Mouse (Mus musculus) lung, embryonic 16.5 days (tissue): ENCODE measurements around the gene 1600014C10Rik. TPM values are rescaled to one million over a fixed set of nuclear protein-coding genes. Genes with fewer than 3 reads are reported as not detected.

Experiments
- ATAC-seq: fragments of 200-750 bp; cut with Nextera tagmentation; 2 replicates; pipeline ENCODE4 v1.8.0; 2017; ENCODE audit warnings: low read depth, mild to moderate bottlenecking, moderate library complexity
- H3K27ac ChIP-seq: fragments of 300-500 bp; sonication (generic); 2 replicates; pipeline ENCODE4 v1.5.1; 2014; ENCODE audit warnings: mild to moderate bottlenecking, control low read depth, low read length
- H3K27me3 ChIP-seq: fragments of 300-500 bp; sonication (generic); 2 replicates; pipeline ENCODE4 v1.6.1; 2014; ENCODE audit warnings: low read depth, low read length, mixed read lengths; ENCODE audit not compliant: control insufficient read depth, insufficient read depth
- H3K36me3 ChIP-seq: fragments of 300-500 bp; sonication (generic); 2 replicates; pipeline ENCODE4 v1.6.1; 2014; ENCODE audit warnings: low read length; ENCODE audit not compliant: control insufficient read depth, insufficient read depth
- H3K4me1 ChIP-seq: fragments of 300-500 bp; sonication (generic); replicated peaks from 2 replicates; pipeline ENCODE4 v1.6.1; 2014; ENCODE audit warnings: low read length, mixed read lengths; ENCODE audit not compliant: control insufficient read depth, insufficient read depth
- H3K4me2 ChIP-seq: fragments of 300-500 bp; sonication (generic); 2 replicates; pipeline ENCODE4 v1.6.1; 2014; ENCODE audit warnings: low read depth, low read length, control low read depth
- H3K4me3 ChIP-seq: fragments of 300-500 bp; sonication (generic); 2 replicates; pipeline ENCODE4 v1.5.1; 2014; ENCODE audit warnings: mild to moderate bottlenecking, low read length, control low read depth
- H3K9ac ChIP-seq: fragments of 300-500 bp; sonication (generic); 2 replicates; pipeline ENCODE4 v1.6.1; 2014; ENCODE audit warnings: low read length, control low read depth
- H3K9me3 ChIP-seq: fragments of 300-500 bp; sonication (generic); 2 replicates; pipeline ENCODE4 v1.6.1; 2016; ENCODE audit warnings: low read length; ENCODE audit not compliant: control insufficient read depth
- WGBS: fragments of 180-500 bp; shearing (Covaris S2); extraction: QIAGEN DNeasy Blood & Tissue Kit; methylation state at CpG from one replicate; pipeline ENCODE4 v1.1.7; 2014; 5-methylcytosine and 5-hydroxymethylcytosine counted together
- polyA plus RNA-seq: library from polyadenylated mRNA; unstranded; fragments of >200 nt; fragmentation: Nextera tagmentation; extraction: Ambion mirVana; gene quantifications from 2 replicates; pipeline ENCODE4 v1.2.1, GENCODE M21; 2015

The 1600014C10Rik gene
- polyA plus RNA-seq, 1 experiment from 2014 or later: 18.7 TPM

- Histone ChIP-seq H3K9me3 (no peaks in the 10 kb centered on the region), H3K4me2 (no peak overlapping the region), H3K4me1 (no peaks in the 10 kb centered on the region), H3K4me3 (no peak overlapping the region), H3K9ac (no peak overlapping the region), H3K36me3 (no peaks in the 10 kb centered on the region), H3K27me3 (no peaks in the 10 kb centered on the region), H3K27ac (no peak overlapping the region)
- 56% methylated on average over 9 of the region's 9 CpGs for WGBS
- no peak for ATAC-seq
Observed at GRCm38 (mm10) chr7:38158764-38159458, 24.1 kb upstream of the 1600014C10Rik start.

GRCm38 (mm10) chr7:38161438-38161837, 21.6 kb upstream of the 1600014C10Rik start:
- no peak overlapping the region for H3K27ac ChIP-seq
- WGBS: 90% methylated on average over 2 of the region's 2 CpGs
- no peak for ATAC-seq
- no peak overlapping the region for H3K9ac ChIP-seq
- no peak overlapping the region for H3K4me3 ChIP-seq
- no peak overlapping the region for H3K4me2 ChIP-seq
- H3K36me3 ChIP-seq: no peaks in the 10 kb centered on the region
- no peaks in the 10 kb centered on the region for H3K27me3 ChIP-seq
- no peaks in the 10 kb centered on the region for H3K9me3 ChIP-seq
- no peaks in the 10 kb centered on the region for H3K4me1 ChIP-seq

GRCm38 (mm10) chr7:38163433-38164050, 19.5 kb upstream of the 1600014C10Rik start:
- no peak overlapping the region for H3K4me2 ChIP-seq
- no peak overlapping the region for H3K4me3 ChIP-seq
- 33% methylated on average over 9 of the region's 9 CpGs for WGBS
- no peaks in the 10 kb centered on the region for H3K27me3 ChIP-seq
- no peak overlapping the region for H3K27ac ChIP-seq
- H3K36me3 ChIP-seq: no peaks in the 10 kb centered on the region
- ATAC-seq: 0 out of 2 replicates have a peak, but pooled peaks have one; percentile 24
- no peak overlapping the region for H3K9ac ChIP-seq
- peaks cover 7% of the 10 kb centered on the region; the same call in 1 of the 2 replicates for H3K4me1 ChIP-seq
- H3K9me3 ChIP-seq: no peaks in the 10 kb centered on the region

- WGBS: 17% methylated on average over 21 of the region's 21 CpGs
- peak overlapping the region; percentile 33 for H3K4me3 ChIP-seq
Observed at GRCm38 (mm10) chr7:38166930-38167645, 15.9 kb upstream of the 1600014C10Rik start.

GRCm38 (mm10) chr7:38167724-38168141, 15.3 kb upstream of the 1600014C10Rik start:
- H3K36me3 ChIP-seq: no peaks in the 10 kb centered on the region
- H3K4me2 ChIP-seq: peak overlapping the region; percentile 52
- WGBS: 15% methylated on average over 11 of the region's 11 CpGs
- ATAC-seq: 0 out of 2 replicates have a peak, but pooled peaks have one; percentile 56
- H3K4me3 ChIP-seq: peak overlapping the region; percentile 33
- no peak overlapping the region; the same call in 1 of the 2 replicates for H3K9ac ChIP-seq
- H3K4me1 ChIP-seq: peaks cover 7% of the 10 kb centered on the region; the same call in 1 of the 2 replicates
- H3K27ac ChIP-seq: no peak overlapping the region
- H3K27me3 ChIP-seq: no peaks in the 10 kb centered on the region
- no peaks in the 10 kb centered on the region for H3K9me3 ChIP-seq

More at GRCm38 (mm10) chr7:38166930-38167645, 15.9 kb upstream of the 1600014C10Rik start:
- Histone ChIP-seq H3K4me1 (peaks cover 7% of the 10 kb centered on the region; the same call in 1 of the 2 replicates), H3K36me3 (no peaks in the 10 kb centered on the region), H3K27ac (no peak overlapping the region), H3K4me2 (peak overlapping the region; percentile 52), H3K9me3 (no peaks in the 10 kb centered on the region), H3K27me3 (no peaks in the 10 kb centered on the region), H3K9ac (peak overlapping the region; percentile 36)
- ATAC-seq: peak; percentile 38; the same call in 1 of the 2 replicates

- H3K4me2 ChIP-seq: peak overlapping the region; percentile 58
- WGBS: 17% methylated on average over 14 of the region's 14 CpGs
- peak overlapping the region; percentile 52; the same call in 1 of the 2 replicates for H3K9ac ChIP-seq
Observed at GRCm38 (mm10) chr7:38173871-38174270, 9.1 kb upstream of the 1600014C10Rik start.

GRCm38 (mm10) chr7:38174321-38175148, 8.5 kb upstream of the 1600014C10Rik start:
- Histone ChIP-seq H3K27ac (no peak overlapping the region), H3K9ac (peak overlapping the region; percentile 52), H3K4me1 (0 out of 2 replicates have a peak, but pooled peaks cover 5% of the 10 kb centered on the region), H3K4me3 (peak overlapping the region; percentile 37), H3K9me3 (no peaks in the 10 kb centered on the region), H3K4me2 (peak overlapping the region; percentile 58), H3K27me3 (no peaks in the 10 kb centered on the region), H3K36me3 (no peaks in the 10 kb centered on the region)
- peak; percentile 71; the same call in 1 of the 2 replicates for ATAC-seq
- 14% methylated on average over 31 of the region's 31 CpGs for WGBS

More at GRCm38 (mm10) chr7:38173871-38174270, 9.1 kb upstream of the 1600014C10Rik start:
- H3K36me3 ChIP-seq: no peaks in the 10 kb centered on the region
- H3K4me1 ChIP-seq: 0 out of 2 replicates have a peak, but pooled peaks cover 5% of the 10 kb centered on the region
- peak overlapping the region; percentile 37 for H3K4me3 ChIP-seq
- H3K27ac ChIP-seq: no peak overlapping the region
- H3K9me3 ChIP-seq: no peaks in the 10 kb centered on the region
- no peak for ATAC-seq
- H3K27me3 ChIP-seq: no peaks in the 10 kb centered on the region

GRCm38 (mm10) chr7:38176056-38176455, 7.0 kb upstream of the 1600014C10Rik start:
- Histone ChIP-seq H3K4me3 (no peak overlapping the region), H3K4me2 (no peak overlapping the region), H3K9ac (no peak overlapping the region), H3K27me3 (no peaks in the 10 kb centered on the region), H3K9me3 (no peaks in the 10 kb centered on the region), H3K36me3 (no peaks in the 10 kb centered on the region), H3K4me1 (0 out of 2 replicates have a peak, but pooled peaks cover 5% of the 10 kb centered on the region), H3K27ac (no peak overlapping the region)
- WGBS: 60% methylated on average over 3 of the region's 3 CpGs
- no peak for ATAC-seq
